In genomic region chr11:49261313-49261855, GRCm38 (mm10) we compare ENCODE assay signal across 22 mouse cellular contexts. TPM values are rescaled to one million over a fixed set of nuclear protein-coding genes. Genes with fewer than 3 reads are reported as not detected.
DNase-seq lines count a peak whose midpoint lies in the region; ATAC-seq and TF ChIP-seq lines count a peak whose summit lies in the region.
"Had no signal": no experiment of that assay in that cellular context is flagged by ENCODE, and none has a peak within 500 bp of the region (broad histone marks: within the 10 kb centered on the region; RNA-seq: fewer than 3 reads in every experiment).

No protein-coding gene starts in this region.

- DNase-seq in heart, adult 2 months = no peak
- DNase-seq in heart, adult 8-10 months (ENCODE audit: low spot score) = no peak
- DNase-seq in midbrain, postnatal 0 days (ENCODE audit: low spot score) = no peak
- no peak for DNase-seq in kidney, postnatal 0 days (ENCODE audit: low spot score)
- DNase-seq in embryo, embryonic 11 days = no peak
- DNase-seq in gastrocnemius, postnatal 14 days = no peak
- DNase-seq in neural tube, embryonic 10.5 days (ENCODE audit: extremely low spot score, low spot score) = no peak
- DNase-seq: cerebellum, adult 9-10 months; lung, adult 2 months; right cerebral cortex, adult 18-20 months had no signal

- no peaks in the 10 kb centered on the region for H3K27me3 ChIP-seq in heart, adult 2 months (ENCODE audit: control insufficient read depth, insufficient read depth, low read length)
- H3K27me3 ChIP-seq in midbrain, embryonic 13.5 days = no peaks in the 10 kb centered on the region
- no peaks in the 10 kb centered on the region for H3K27me3 ChIP-seq in midbrain, postnatal 0 days (ENCODE audit: insufficient read depth, low read length)
- H3K27me3 ChIP-seq in kidney, postnatal 0 days (ENCODE audit: insufficient read depth, low read length) = no peaks in the 10 kb centered on the region
- H3K27me3 ChIP-seq: CH12.LX; forebrain, embryonic 12.5 days; heart, embryonic 13.5 days; midbrain, embryonic 12.5 days; Patski had no signal

- TF ChIP-seq POLR2A in heart, adult 2 months (IDR thresholded peaks at IDR 0.05; ENCODE audit: insufficient read depth, low read depth, low read length) = no peak

- no peak for TF ChIP-seq EP300 in heart, adult 2 months (IDR thresholded peaks at IDR 0.05; ENCODE audit: insufficient read depth, low read depth, low read length)

- peak; percentile 29; the same call in 1 of the 2 replicates for ATAC-seq in midbrain, embryonic 13.5 days
- ATAC-seq in midbrain, postnatal 0 days (ENCODE audit: low FRiP score) = no peak
- ATAC-seq in kidney, postnatal 0 days (replicated peaks; ENCODE audit: low FRiP score, low read depth) = peak; percentile 56
- ATAC-seq: Patski had no signal

- H3K4me1 ChIP-seq in heart, adult 2 months (ENCODE audit: control insufficient read depth, insufficient read depth, low read length) = peaks cover 11% of the 10 kb centered on the region
- H3K4me1 ChIP-seq in midbrain, embryonic 13.5 days (replicated peaks) = no peaks in the 10 kb centered on the region
- no peaks in the 10 kb centered on the region for H3K4me1 ChIP-seq in midbrain, postnatal 0 days (ENCODE audit: insufficient read depth, low read length)
- no peaks in the 10 kb centered on the region for H3K4me1 ChIP-seq in kidney, postnatal 0 days (replicated peaks; ENCODE audit: insufficient read depth, low read length)
- H3K4me1 ChIP-seq: forebrain, embryonic 12.5 days; hindbrain, embryonic 10.5 days; midbrain, embryonic 12.5 days had no signal

- H3K9ac ChIP-seq in heart, adult 2 months (ENCODE audit: low read depth, low read length) = no peak overlapping the region
- no peak overlapping the region for H3K9ac ChIP-seq in midbrain, embryonic 13.5 days (replicated peaks)
- no peak overlapping the region for H3K9ac ChIP-seq in midbrain, postnatal 0 days (replicated peaks; ENCODE audit: low read length, poor library complexity, severe bottlenecking)
- no peak overlapping the region for H3K9ac ChIP-seq in kidney, postnatal 0 days (ENCODE audit: low read depth, low read length)
- H3K9ac ChIP-seq: forebrain, embryonic 12.5 days; heart, embryonic 13.5 days; midbrain, embryonic 12.5 days had no signal

- intact Hi-C loops in heart, adult 2 months (cut with DNase I) = no loop called here
- intact Hi-C loops in gastrocnemius, postnatal 14 days (cut with DNase I; ENCODE audit: low total_unique reads) = no loop called here

- peak overlapping the region; percentile 42 for H3K27ac ChIP-seq in heart, adult 2 months
- no peak overlapping the region for H3K27ac ChIP-seq in midbrain, embryonic 13.5 days
- no peak overlapping the region for H3K27ac ChIP-seq in midbrain, postnatal 0 days (ENCODE audit: low read depth, low read length)
- H3K27ac ChIP-seq in kidney, postnatal 0 days = no peak overlapping the region
- H3K27ac ChIP-seq: forebrain, embryonic 12.5 days; heart, embryonic 13.5 days; hindbrain, embryonic 10.5 days; midbrain, embryonic 12.5 days had no signal

- no peak overlapping the region for H3K4me3 ChIP-seq in heart, adult 2 months
- no peak overlapping the region for H3K4me3 ChIP-seq in midbrain, embryonic 13.5 days (replicated peaks)
- no peak overlapping the region for H3K4me3 ChIP-seq in midbrain, postnatal 0 days (ENCODE audit: low read depth, low read length)
- no peak overlapping the region for H3K4me3 ChIP-seq in kidney, postnatal 0 days (replicated peaks; ENCODE audit: low read depth, low read length)
- H3K4me3 ChIP-seq: forebrain, embryonic 12.5 days; heart, embryonic 13.5 days; hindbrain, embryonic 10.5 days; midbrain, embryonic 12.5 days had no signal

- TF ChIP-seq CTCF in heart, adult 2 months (IDR thresholded peaks at IDR 0.05) = no peak
- no peak for TF ChIP-seq CTCF in midbrain, postnatal 0 days (IDR thresholded peaks at IDR 0.05)
- TF ChIP-seq CTCF in kidney, postnatal 0 days (IDR thresholded peaks at IDR 0.05; ENCODE audit: low read depth) = no peak

- no peak overlapping the region for H3K4me2 ChIP-seq in midbrain, embryonic 13.5 days (replicated peaks)
- no peak overlapping the region for H3K4me2 ChIP-seq in midbrain, postnatal 0 days (ENCODE audit: low read depth, low read length, poor library complexity, severe bottlenecking)
- H3K4me2 ChIP-seq in kidney, postnatal 0 days (ENCODE audit: low read length) = no peak overlapping the region
- H3K4me2 ChIP-seq: forebrain, embryonic 12.5 days; heart, embryonic 13.5 days; midbrain, embryonic 12.5 days had no signal

- H3K9me3 ChIP-seq in midbrain, embryonic 13.5 days = no peaks in the 10 kb centered on the region
- no peaks in the 10 kb centered on the region for H3K9me3 ChIP-seq in midbrain, postnatal 0 days (ENCODE audit: low read length)
- H3K9me3 ChIP-seq in kidney, postnatal 0 days (replicated peaks; ENCODE audit: low read length) = no peaks in the 10 kb centered on the region
- H3K9me3 ChIP-seq: forebrain, embryonic 12.5 days; heart, embryonic 13.5 days; hindbrain, embryonic 10.5 days; midbrain, embryonic 12.5 days had no signal

- WGBS in heart, adult 2 months = 92% methylated on average over 14 of the region's 14 CpGs
- WGBS in midbrain, embryonic 13.5 days = 94% methylated on average over 14 of the region's 14 CpGs
- 96% methylated on average over 14 of the region's 14 CpGs for WGBS in midbrain, postnatal 0 days
- WGBS in kidney, postnatal 0 days = 87% methylated on average over 14 of the region's 14 CpGs

- peaks cover 4% of the 10 kb centered on the region for H3K79me2 ChIP-seq in heart, adult 2 months (replicated peaks; ENCODE audit: control insufficient read depth, insufficient read depth, low read length)

- H3K36me3 ChIP-seq in heart, adult 2 months (ENCODE audit: control insufficient read depth, insufficient read depth, low read length) = peaks cover 24% of the 10 kb centered on the region
- peaks cover 26% of the 10 kb centered on the region for H3K36me3 ChIP-seq in midbrain, embryonic 13.5 days
- peaks cover 19% of the 10 kb centered on the region for H3K36me3 ChIP-seq in midbrain, postnatal 0 days (ENCODE audit: insufficient read depth, low read length)
- peaks cover 19% of the 10 kb centered on the region for H3K36me3 ChIP-seq in kidney, postnatal 0 days (ENCODE audit: insufficient read depth, low read length)

RNA-seq across cellular contexts. Expression of gene Olfr1393, which starts 16.7 kb away (rescaled TPM):
- total RNA-seq in heart, adult 2 months (2021) = under 1 TPM; 0.39 TPM
- 1.8 and 2.1 TPM in 2 replicates for polyA plus RNA-seq in heart, adult 2 months (2012; rRNA removed)
- under 1 TPM; 0.41 to 0.50 (median 0.43) TPM for total RNA-seq in heart, adult 8-10 months (2022)
- polyA plus RNA-seq in midbrain, embryonic 13.5 days (2015; fragmentation: Nextera tagmentation; extraction: Ambion mirVana) = 0.15 TPM in 1 of 2 replicates, not detected in the other
- 0.19 and 1.4 TPM in 2 replicates for total RNA-seq in midbrain, postnatal 0 days (2014; rRNA removed)
- 0.21 TPM in 1 of 2 replicates, not detected in the other for polyA plus RNA-seq in midbrain, postnatal 0 days (2015; fragmentation: Nextera tagmentation; extraction: Ambion mirVana)
- polyA plus RNA-seq in kidney, postnatal 0 days (2015; fragmentation: Nextera tagmentation; extraction: Ambion mirVana) = 0.13 and 0.14 TPM in 2 replicates
- total RNA-seq in gastrocnemius, postnatal 14 days (2021) = under 1 TPM in 1 of 2 experiments, not detected in 1; 0.23 TPM
- total RNA-seq: CH12.LX had no signal
- polyA plus RNA-seq: hindbrain, embryonic 10.5 days; lung, adult 2 months; stomach, embryonic 14.5 days had no signal

RNA-seq across cellular contexts. Expression of gene Mgat1, which starts 17.4 kb away (rescaled TPM):
- total RNA-seq in heart, adult 2 months (2021) = 10 to 100 TPM; 59.2 to 72.3 TPM
- polyA plus RNA-seq in heart, adult 2 months (2012; rRNA removed) = 74.4 and 86.4 TPM in 2 replicates
- total RNA-seq in heart, adult 8-10 months (2022) = 10 to 100 TPM; 62.4 to 80.4 (median 68.8) TPM
- polyA plus RNA-seq in midbrain, embryonic 13.5 days (2015; fragmentation: Nextera tagmentation; extraction: Ambion mirVana) = 29.3 and 32.1 TPM in 2 replicates
- 88.1 and 102 TPM in 2 replicates for total RNA-seq in midbrain, postnatal 0 days (2014; rRNA removed)
- 33.9 and 35.4 TPM in 2 replicates for polyA plus RNA-seq in midbrain, postnatal 0 days (2015; fragmentation: Nextera tagmentation; extraction: Ambion mirVana)
- 75.2 and 82.7 TPM in 2 replicates for polyA plus RNA-seq in kidney, postnatal 0 days (2015; fragmentation: Nextera tagmentation; extraction: Ambion mirVana)
- total RNA-seq in gastrocnemius, postnatal 14 days (2021) = 10 to 100 TPM; 35.7 to 39.5 TPM

RNA-seq across cellular contexts. Expression of gene Olfr1392, which starts 23.7 kb away (rescaled TPM):
- total RNA-seq in heart, adult 2 months (2021) = not detected
- polyA plus RNA-seq in heart, adult 2 months (2012; rRNA removed) = 0.08 TPM in 1 of 2 replicates, not detected in the other
- total RNA-seq in heart, adult 8-10 months (2022) = not detected
- not detected in 2 replicates for polyA plus RNA-seq in midbrain, embryonic 13.5 days (2015; fragmentation: Nextera tagmentation; extraction: Ambion mirVana)
- total RNA-seq in midbrain, postnatal 0 days (2014; rRNA removed) = 0.52 and 0.60 TPM in 2 replicates
- polyA plus RNA-seq in midbrain, postnatal 0 days (2015; fragmentation: Nextera tagmentation; extraction: Ambion mirVana) = 0.14 TPM in 1 of 2 replicates, not detected in the other
- polyA plus RNA-seq in kidney, postnatal 0 days (2015; fragmentation: Nextera tagmentation; extraction: Ambion mirVana) = 0.06 and 0.07 TPM in 2 replicates
- not detected for total RNA-seq in gastrocnemius, postnatal 14 days (2021)
- total RNA-seq: CH12.LX; gastrocnemius, postnatal 4 days had no signal
- polyA plus RNA-seq: forebrain, embryonic 12.5 days; heart, embryonic 13.5 days had no signal

RNA-seq across cellular contexts. Expression of gene Olfr10, which starts 43.2 kb away (rescaled TPM):
- total RNA-seq in heart, adult 2 months (2021) = not detected
- not detected in 2 replicates for polyA plus RNA-seq in heart, adult 2 months (2012; rRNA removed)
- total RNA-seq in heart, adult 8-10 months (2022) = not detected
- polyA plus RNA-seq in midbrain, embryonic 13.5 days (2015; fragmentation: Nextera tagmentation; extraction: Ambion mirVana) = not detected in 2 replicates
- 0.09 TPM in 1 of 2 replicates, not detected in the other for total RNA-seq in midbrain, postnatal 0 days (2014; rRNA removed)
- not detected in 2 replicates for polyA plus RNA-seq in midbrain, postnatal 0 days (2015; fragmentation: Nextera tagmentation; extraction: Ambion mirVana)
- not detected in 2 replicates for polyA plus RNA-seq in kidney, postnatal 0 days (2015; fragmentation: Nextera tagmentation; extraction: Ambion mirVana)
- not detected for total RNA-seq in gastrocnemius, postnatal 14 days (2021)
- total RNA-seq: adrenal gland, postnatal 4 days; CH12.LX; gastrocnemius, postnatal 4 days; left cerebral cortex, postnatal 10 days had no signal
- polyA plus RNA-seq: forebrain, embryonic 12.5 days; heart, embryonic 13.5 days; hindbrain, embryonic 10.5 days; limb, embryonic 14.5 days; lung, adult 2 months; midbrain, embryonic 12.5 days; stomach, embryonic 14.5 days had no signal

RNA-seq across cellular contexts. Expression of gene Zfp62, which starts 58.3 kb away (rescaled TPM):
- total RNA-seq in heart, adult 2 months (2021) = 10 to 100 TPM; 23.9 to 28.9 TPM
- 2.9 and 8.2 TPM in 2 replicates for polyA plus RNA-seq in heart, adult 2 months (2012; rRNA removed)
- total RNA-seq in heart, adult 8-10 months (2022) = 10 to 100 TPM; 25.0 to 31.7 (median 27.1) TPM
- polyA plus RNA-seq in midbrain, embryonic 13.5 days (2015; fragmentation: Nextera tagmentation; extraction: Ambion mirVana) = 56.6 and 58.5 TPM in 2 replicates
- total RNA-seq in midbrain, postnatal 0 days (2014; rRNA removed) = 25.6 and 40.2 TPM in 2 replicates
- 26.0 and 26.6 TPM in 2 replicates for polyA plus RNA-seq in midbrain, postnatal 0 days (2015; fragmentation: Nextera tagmentation; extraction: Ambion mirVana)
- polyA plus RNA-seq in kidney, postnatal 0 days (2015; fragmentation: Nextera tagmentation; extraction: Ambion mirVana) = 29.4 and 29.8 TPM in 2 replicates
- total RNA-seq in gastrocnemius, postnatal 14 days (2021) = 10 to 100 TPM; 16.5 to 18.1 TPM
